Mouse (Mus musculus) spleen, postnatal 4 days (tissue): Measurements from ENCODE around the gene A130010J15Rik.

Source experiments
- DNase-seq, 2 experiments: peaks; one replicate each; pipeline ENCODE4 v3.0.0; 2022; ENCODE audit warnings: low spot score in 2 of 2

The A130010J15Rik gene

GRCm38 (mm10) chr1:193200640-193201382 is 33.0 kb downstream of the A130010J15Rik start:
- peak in 1 of 2 experiments; percentile 24 for DNase-seq

DNA sequence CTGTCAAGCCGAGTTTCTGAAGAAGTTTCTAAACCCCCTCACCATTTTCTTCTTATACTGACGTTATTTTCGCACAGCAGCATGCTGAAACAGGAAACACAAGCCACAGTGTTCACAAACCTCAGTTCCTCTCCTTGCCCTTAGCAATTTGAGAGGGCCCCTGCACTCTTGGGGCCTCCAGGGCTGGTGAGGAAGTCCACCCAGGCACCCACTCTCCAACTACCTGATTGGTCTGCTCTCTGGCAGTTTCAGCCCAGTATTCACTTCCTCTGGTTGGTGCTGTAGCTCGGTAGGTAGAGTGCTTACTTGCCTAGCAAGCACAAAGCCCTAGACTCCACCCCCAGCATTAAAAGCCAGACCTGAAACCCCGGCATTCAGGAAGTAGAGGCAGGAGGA is 33.5 kb downstream of the A130010J15Rik start, which contains the start of gene Traf3ip3:
Traf3ip3 (minus strand) TSS at position 321 of the 396 bp plus-strand sequence.
- peak; percentile 76 to 78 for DNase-seq

DNA sequence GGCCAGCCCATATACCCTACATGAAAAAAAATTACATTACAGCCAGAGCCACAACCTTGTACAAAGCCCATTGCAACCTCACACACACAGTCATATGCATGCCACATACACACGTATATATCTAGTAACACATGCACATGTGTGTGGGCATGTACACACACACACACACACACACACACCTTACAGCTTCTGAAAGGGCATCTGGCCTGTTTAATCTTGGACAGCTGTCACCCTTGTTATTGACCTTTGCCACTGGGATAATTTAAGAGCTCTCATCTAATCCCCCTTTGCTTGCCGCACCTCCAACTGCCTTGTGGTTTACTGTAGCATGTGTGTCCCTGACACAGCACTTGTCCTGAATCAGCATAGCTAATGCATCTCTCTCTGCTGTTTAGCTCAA is 36.0 kb downstream of the A130010J15Rik start:
- DNase-seq: no peak

- no peak for DNase-seq
Measured at GRCm38 (mm10) chr1:193205431-193205830, 37.6 kb downstream of the A130010J15Rik start.

GRCm38 (mm10) chr1:193207503-193207902 is 39.7 kb downstream of the A130010J15Rik start, which contains the start of gene Lamb3:
Gene Lamb3 (plus strand): TSS chr1:193207699.
- no peak for DNase-seq

DNA sequence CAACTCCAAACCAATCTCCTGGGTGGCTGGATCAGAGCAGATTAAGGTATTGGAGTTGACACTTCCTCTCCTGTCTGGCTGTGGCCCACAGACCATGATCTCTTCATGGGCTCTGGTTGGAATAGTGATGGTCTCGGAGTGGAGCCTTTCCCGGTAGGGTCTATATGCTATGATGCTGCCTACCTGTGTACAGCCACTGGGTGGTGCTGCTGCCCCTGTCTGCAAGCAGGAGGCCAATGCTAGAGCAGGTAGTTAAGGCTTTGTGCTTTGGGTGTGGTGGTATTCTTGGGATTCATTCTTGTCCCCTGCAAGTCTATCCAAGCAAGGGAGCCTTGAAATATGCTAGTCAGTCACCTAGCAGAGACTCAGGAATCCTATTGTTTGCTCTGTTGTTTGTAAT is 40.3 kb downstream of the A130010J15Rik start:
- peak; percentile 54 to 78 for DNase-seq

DNA sequence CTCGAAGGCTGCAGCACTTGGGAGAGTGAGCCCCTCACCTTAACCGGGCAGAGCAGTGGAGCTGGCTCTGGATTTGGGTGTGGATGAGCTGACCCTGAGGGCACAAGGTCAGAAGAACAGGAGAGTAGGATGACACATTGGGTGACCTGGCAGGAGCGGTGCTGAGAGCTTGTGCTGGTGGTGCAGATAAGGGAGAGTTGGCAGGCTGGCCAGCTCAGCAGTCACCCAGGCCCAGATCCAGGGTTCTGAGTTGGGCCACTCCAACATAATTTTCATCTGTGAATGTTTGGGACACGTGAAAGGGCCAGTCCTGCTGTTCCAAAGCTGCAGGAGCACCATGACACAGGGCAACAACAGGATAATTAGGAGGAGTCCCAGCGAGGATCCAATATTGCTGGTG is 43.5 kb downstream of the A130010J15Rik start:
- DNase-seq: no peak

DNA sequence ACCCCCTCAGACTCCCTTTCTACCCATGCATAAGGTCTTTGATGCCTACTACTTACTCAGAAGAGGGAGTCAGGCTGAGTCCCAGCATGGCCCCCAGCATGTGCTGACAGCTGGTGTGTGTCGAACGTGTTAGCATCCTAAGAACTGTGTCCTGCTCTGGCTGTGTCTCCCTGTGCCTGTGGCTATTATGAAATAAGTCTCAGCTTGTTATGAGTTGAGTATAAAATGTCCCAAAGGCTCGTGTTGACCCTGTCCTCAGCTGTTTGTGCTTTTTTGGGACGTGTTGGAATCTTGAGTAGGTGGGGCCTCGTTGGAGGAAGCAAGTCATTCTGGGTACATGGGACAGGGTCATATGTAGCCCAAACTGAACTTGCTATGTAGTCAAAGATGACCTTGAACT is 46.2 kb downstream of the A130010J15Rik start:
- no peak for DNase-seq

- DNase-seq: no peak
Measured at GRCm38 (mm10) chr1:193216000-193216399, 48.2 kb downstream of the A130010J15Rik start.

GRCm38 (mm10) chr1:193220408-193220807 is 52.6 kb downstream of the A130010J15Rik start:
- DNase-seq: no peak

DNA sequence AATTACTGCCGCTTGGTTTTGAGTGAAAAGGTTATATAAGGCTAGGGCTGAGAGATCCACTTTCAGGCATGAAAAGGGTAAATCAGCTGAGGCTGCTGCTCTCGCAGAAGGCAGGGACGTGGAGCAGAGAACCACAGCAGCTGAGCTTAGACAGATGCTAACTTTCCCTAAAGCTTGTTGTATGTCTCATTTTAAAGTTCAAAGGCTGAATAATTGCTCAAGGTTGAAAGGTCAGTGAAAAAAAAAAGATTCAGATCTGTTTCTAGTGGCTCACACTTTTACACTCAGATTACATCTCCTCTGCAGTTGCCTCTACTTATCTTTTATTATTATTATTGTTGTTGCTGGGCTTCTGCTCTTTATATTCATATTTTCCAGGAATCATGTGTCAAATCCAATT is 57.7 kb downstream of the A130010J15Rik start:
- DNase-seq: no peak

DNA sequence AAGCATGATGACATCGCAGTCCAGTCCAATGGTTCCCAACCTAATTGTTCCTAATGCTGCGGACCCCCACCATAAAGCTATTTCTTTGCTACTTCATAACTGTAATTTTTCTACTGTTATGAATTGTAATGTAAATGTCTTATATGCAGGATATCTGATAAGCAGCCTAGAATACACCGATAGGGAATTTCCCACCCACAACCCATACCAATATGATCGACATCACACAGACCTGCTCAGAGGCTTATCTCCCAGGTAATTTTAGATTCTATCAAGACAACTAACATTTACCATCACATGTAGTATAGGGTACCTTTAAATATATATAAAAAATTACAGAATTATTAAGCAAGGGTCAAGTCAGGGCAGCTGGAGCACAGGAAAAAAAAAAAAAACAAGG is 58.3 kb downstream of the A130010J15Rik start:
- DNase-seq: no peak

DNA sequence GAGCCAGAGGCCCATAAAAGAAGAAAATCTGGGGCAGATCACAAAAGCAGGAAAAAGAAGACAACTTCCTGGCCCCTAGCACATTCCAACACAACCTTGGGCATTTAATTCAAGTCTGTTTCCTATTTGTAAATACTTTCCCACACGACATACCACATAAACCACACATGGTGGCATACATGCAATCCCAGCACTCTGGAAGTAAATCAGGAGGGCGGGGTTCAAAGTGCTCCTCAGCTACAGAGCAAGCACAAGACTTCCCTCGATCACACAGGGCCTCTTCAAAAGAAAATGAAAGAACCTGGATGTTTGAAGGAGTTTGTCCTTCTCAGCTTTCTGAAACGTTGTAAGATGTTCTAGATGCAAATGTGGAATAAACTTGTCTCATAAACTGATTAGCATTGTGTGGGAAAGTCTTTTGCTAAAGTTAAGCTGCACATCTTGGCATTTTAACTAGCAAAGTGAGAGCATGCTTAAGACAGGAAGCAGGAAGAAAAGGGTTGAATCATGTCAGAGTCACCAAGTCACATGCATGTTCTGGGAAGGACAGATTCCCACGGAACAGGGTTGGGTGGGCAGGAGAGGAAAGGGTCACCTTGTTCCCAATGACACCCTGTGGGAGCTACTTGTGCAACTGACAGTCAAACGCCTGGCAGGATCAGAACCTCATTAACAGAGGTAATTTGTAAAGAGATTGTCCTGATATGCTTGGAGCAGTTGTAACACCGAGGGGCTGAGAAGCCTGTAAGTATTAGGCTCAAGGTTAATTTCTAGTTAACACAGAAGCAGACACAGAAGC is 59.1 kb downstream of the A130010J15Rik start:
- DNase-seq: no peak
